Mouse (Mus musculus): ENCODE results near the gene Brpf3. TPM values are rescaled to one million over a fixed set of nuclear protein-coding genes. Genes with fewer than 3 reads are reported as not detected.
"Not testable (repeated sequence)": the region's sequence is repeated elsewhere in the genome, so short reads cannot be mapped to it uniquely, and the experiment has no call there.

Brpf3 gene
- polyA plus RNA-seq, 1 experiment from 2014 or later: 12.1 TPM

GRCm38 (mm10) chr17:28837840-28838239, 37.0 kb downstream of the Brpf3 start:
- Histone ChIP-seq H3K9me3 (no peaks in the 10 kb centered on the region), H3K4me2 (replicated peaks) (no peak overlapping the region), H3K4me1 (no peaks in the 10 kb centered on the region), H3K9ac (no peak overlapping the region), H3K27ac (no peak overlapping the region), H3K4me3 (no peak overlapping the region), H3K36me3 (peaks cover 58% of the 10 kb centered on the region), H3K27me3 (replicated peaks) (no peaks in the 10 kb centered on the region)
- no peak for ATAC-seq (ENCODE audit: low FRiP score, low read depth)
- WGBS: 94% methylated on average over 7 of the region's 7 CpGs

DNA sequence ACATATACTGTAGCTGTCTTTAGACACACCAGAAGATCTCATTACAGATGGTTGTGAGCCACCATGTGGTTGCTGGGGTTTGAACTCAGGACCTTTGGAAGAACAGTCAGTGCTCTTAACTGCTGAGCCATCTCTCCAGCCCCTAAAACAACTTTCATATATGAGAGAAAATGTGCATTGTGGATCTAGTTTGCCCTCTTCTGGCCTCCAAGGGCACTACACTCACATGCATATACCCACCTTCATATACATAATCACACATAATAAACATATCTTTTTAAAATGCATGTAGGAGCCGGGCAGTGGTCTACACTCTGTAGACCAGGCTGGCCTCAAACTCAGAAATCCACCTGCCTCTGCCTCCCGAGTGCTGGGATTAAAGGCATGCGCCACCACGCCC, 41.1 kb downstream of the Brpf3 start:
- not testable (repeated sequence) for ATAC-seq (ENCODE audit: low FRiP score, low read depth); H3K9ac ChIP-seq; H3K27me3 ChIP-seq (replicated peaks); H3K4me2 ChIP-seq (replicated peaks); H3K27ac ChIP-seq; H3K4me1 ChIP-seq; H3K9me3 ChIP-seq; H3K4me3 ChIP-seq
- peaks cover 30% of the 10 kb centered on the region for H3K36me3 ChIP-seq
- 98% methylated on average over 4 of the region's 4 CpGs for WGBS

GRCm38 (mm10) chr17:28843665-28844064, 42.8 kb downstream of the Brpf3 start:
- no peaks in the 10 kb centered on the region for H3K27me3 ChIP-seq (replicated peaks)
- peaks cover 13% of the 10 kb centered on the region for H3K36me3 ChIP-seq
- no peak overlapping the region for H3K4me3 ChIP-seq
- no peaks in the 10 kb centered on the region for H3K9me3 ChIP-seq
- H3K4me1 ChIP-seq: no peaks in the 10 kb centered on the region
- no peak for ATAC-seq (ENCODE audit: low FRiP score, low read depth)
- no peak overlapping the region for H3K27ac ChIP-seq
- WGBS: 62% methylated on average over 5 of the region's 5 CpGs
- no peak overlapping the region for H3K4me2 ChIP-seq (replicated peaks)
- no peak overlapping the region for H3K9ac ChIP-seq

- no peak overlapping the region for H3K4me2 ChIP-seq (replicated peaks)
- H3K27me3 ChIP-seq (replicated peaks): no peaks in the 10 kb centered on the region
- no peak overlapping the region for H3K27ac ChIP-seq
- no peaks in the 10 kb centered on the region for H3K4me1 ChIP-seq
- WGBS: 77% methylated on average over 11 of the region's 11 CpGs
- no peaks in the 10 kb centered on the region for H3K9me3 ChIP-seq
- no peak overlapping the region for H3K4me3 ChIP-seq
- no peak for ATAC-seq (ENCODE audit: low FRiP score, low read depth)
- no peaks in the 10 kb centered on the region for H3K36me3 ChIP-seq
- no peak overlapping the region for H3K9ac ChIP-seq
Observed at GRCm38 (mm10) chr17:28846974-28847617, 46.2 kb downstream of the Brpf3 start.

- no peak for ATAC-seq (ENCODE audit: low FRiP score, low read depth)
- Histone ChIP-seq H3K36me3 (no peaks in the 10 kb centered on the region), H3K4me1 (no peaks in the 10 kb centered on the region), H3K4me2 (replicated peaks) (no peak overlapping the region), H3K4me3 (no peak overlapping the region), H3K9ac (no peak overlapping the region), H3K9me3 (no peaks in the 10 kb centered on the region), H3K27ac (no peak overlapping the region), H3K27me3 (replicated peaks) (no peaks in the 10 kb centered on the region)
- 93% methylated on average over 5 of the region's 5 CpGs for WGBS
Observed at GRCm38 (mm10) chr17:28850511-28850910, 49.6 kb downstream of the Brpf3 start.

DNA sequence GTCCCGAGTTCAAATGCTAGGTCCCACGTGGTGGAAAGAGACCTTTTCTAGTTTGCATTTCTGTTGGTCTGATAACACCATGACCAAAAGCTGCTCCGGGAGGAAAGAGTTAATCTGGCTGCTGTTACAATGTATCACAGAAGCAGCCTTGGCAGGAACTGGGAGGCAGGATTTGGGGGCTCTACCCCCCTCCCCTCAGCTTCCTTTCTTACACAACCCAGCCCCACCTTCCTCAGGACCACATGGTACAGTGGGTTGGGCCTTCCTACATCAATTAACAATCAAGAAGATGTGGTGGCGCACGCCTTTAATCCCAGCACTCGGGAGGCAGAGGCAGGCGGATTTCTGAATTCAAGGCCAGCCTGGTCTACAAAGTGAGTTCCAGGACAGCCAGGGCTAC, 53.5 kb downstream of the Brpf3 start:
- H3K4me3 ChIP-seq: no peak overlapping the region
- WGBS: 82% methylated on average over 7 of the region's 7 CpGs
- H3K4me1 ChIP-seq: no peaks in the 10 kb centered on the region
- no peak for ATAC-seq (ENCODE audit: low FRiP score, low read depth)
- no peak overlapping the region for H3K27ac ChIP-seq
- H3K9ac ChIP-seq: no peak overlapping the region
- no peaks in the 10 kb centered on the region for H3K27me3 ChIP-seq (replicated peaks)
- peaks cover 10% of the 10 kb centered on the region for H3K9me3 ChIP-seq
- H3K36me3 ChIP-seq: no peaks in the 10 kb centered on the region
- H3K4me2 ChIP-seq (replicated peaks): no peak overlapping the region

GRCm38 (mm10) chr17:28855166-28855885, 54.4 kb downstream of the Brpf3 start:
- Histone ChIP-seq H3K4me1 (no peaks in the 10 kb centered on the region), H3K27ac (no peak overlapping the region), H3K4me3 (no peak overlapping the region), H3K36me3 (no peaks in the 10 kb centered on the region), H3K9me3 (peaks cover 10% of the 10 kb centered on the region), H3K9ac (no peak overlapping the region), H3K27me3 (replicated peaks) (no peaks in the 10 kb centered on the region), H3K4me2 (replicated peaks) (no peak overlapping the region)
- WGBS: 80% methylated on average over 9 of the region's 9 CpGs
- ATAC-seq (ENCODE audit: low FRiP score, low read depth): no peak

GRCm38 (mm10) chr17:28856030-28856429, 55.1 kb downstream of the Brpf3 start:
- peaks cover 10% of the 10 kb centered on the region for H3K9me3 ChIP-seq
- H3K27ac ChIP-seq: no peak overlapping the region
- no peaks in the 10 kb centered on the region for H3K4me1 ChIP-seq
- no peaks in the 10 kb centered on the region for H3K36me3 ChIP-seq
- no peak for ATAC-seq (ENCODE audit: low FRiP score, low read depth)
- no peak overlapping the region for H3K4me3 ChIP-seq
- no peaks in the 10 kb centered on the region for H3K27me3 ChIP-seq (replicated peaks)
- 61% methylated on average over 3 of the region's 3 CpGs for WGBS
- H3K9ac ChIP-seq: no peak overlapping the region
- H3K4me2 ChIP-seq (replicated peaks): no peak overlapping the region

DNA sequence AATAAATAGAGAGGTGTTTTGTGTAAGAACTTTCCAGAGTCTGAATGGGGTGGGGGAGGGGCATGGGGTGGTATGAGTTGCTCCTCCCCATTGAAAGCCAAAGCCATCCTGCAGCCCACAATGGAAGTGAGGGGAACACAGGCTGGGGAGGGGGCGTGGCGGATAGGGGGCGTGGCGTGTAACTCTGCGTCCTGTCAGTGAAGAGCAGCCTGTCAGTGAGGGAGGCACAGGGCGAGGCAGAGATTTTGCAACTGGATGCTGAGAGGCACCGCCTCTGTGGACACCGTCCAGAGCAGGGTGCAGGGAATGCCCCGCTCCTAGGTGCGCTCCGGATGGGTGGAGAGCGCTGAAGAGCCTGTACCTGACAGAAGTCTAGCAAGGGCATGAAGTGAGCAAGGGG, 57.3 kb downstream of the Brpf3 start, which contains the start of gene Pnpla1:
TSS of gene Pnpla1 (plus strand) at position 207 of the 400 bp plus-strand sequence.
- ATAC-seq (ENCODE audit: low FRiP score, low read depth): no peak
- Histone ChIP-seq H3K4me2 (replicated peaks) (no peak within 1 kb of the TSS), H3K27me3 (replicated peaks) (no peaks in the 10 kb centered on the region), H3K9me3 (peaks cover 10% of the 10 kb centered on the region), H3K9ac (no peak within 1 kb of the TSS), H3K36me3 (no peaks in the 10 kb centered on the region), H3K27ac (no peak within 1 kb of the TSS), H3K4me1 (no peaks in the 10 kb centered on the region), H3K4me3 (no peak within 1 kb of the TSS)
- WGBS: 44% methylated on average over 12 of the region's 12 CpGs

DNA sequence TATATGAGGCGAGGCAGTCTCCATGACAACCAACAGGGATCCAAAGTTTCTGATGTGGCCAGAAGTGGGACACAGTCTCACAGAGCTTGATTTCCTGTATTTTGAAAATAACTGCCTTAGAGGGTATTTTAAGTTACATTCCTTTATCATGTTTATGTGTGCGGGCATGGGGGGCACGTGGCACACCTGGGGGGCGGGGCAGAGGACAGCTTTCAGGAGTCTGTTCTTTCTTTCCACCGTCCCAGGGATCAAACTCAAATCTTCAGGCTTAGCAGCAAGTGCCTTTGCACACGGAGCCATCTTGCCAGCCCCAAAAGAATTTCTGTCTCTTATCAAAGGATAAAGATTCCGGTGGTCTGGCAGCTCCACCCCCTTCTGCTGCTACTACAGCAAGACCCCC, 63.0 kb downstream of the Brpf3 start:
- Histone ChIP-seq H3K4me1 (no peaks in the 10 kb centered on the region), H3K9ac (no peak overlapping the region), H3K27ac (no peak overlapping the region), H3K9me3 (no peaks in the 10 kb centered on the region), H3K27me3 (replicated peaks) (no peaks in the 10 kb centered on the region), H3K36me3 (no peaks in the 10 kb centered on the region), H3K4me2 (replicated peaks) (no peak overlapping the region), H3K4me3 (no peak overlapping the region)
- 78% methylated on average over 7 of the region's 7 CpGs for WGBS
- ATAC-seq (ENCODE audit: low FRiP score, low read depth): no peak

- 83% methylated on average over 6 of the region's 6 CpGs for WGBS
- no peak overlapping the region for H3K27ac ChIP-seq
- H3K4me3 ChIP-seq: no peak overlapping the region
- H3K4me2 ChIP-seq (replicated peaks): no peak overlapping the region
- H3K36me3 ChIP-seq: no peaks in the 10 kb centered on the region
- H3K4me1 ChIP-seq: no peaks in the 10 kb centered on the region
- no peak overlapping the region for H3K9ac ChIP-seq
- no peaks in the 10 kb centered on the region for H3K27me3 ChIP-seq (replicated peaks)
- no peaks in the 10 kb centered on the region for H3K9me3 ChIP-seq
- ATAC-seq (ENCODE audit: low FRiP score, low read depth): no peak
Observed at GRCm38 (mm10) chr17:28864464-28864863, 63.6 kb downstream of the Brpf3 start.

DNA sequence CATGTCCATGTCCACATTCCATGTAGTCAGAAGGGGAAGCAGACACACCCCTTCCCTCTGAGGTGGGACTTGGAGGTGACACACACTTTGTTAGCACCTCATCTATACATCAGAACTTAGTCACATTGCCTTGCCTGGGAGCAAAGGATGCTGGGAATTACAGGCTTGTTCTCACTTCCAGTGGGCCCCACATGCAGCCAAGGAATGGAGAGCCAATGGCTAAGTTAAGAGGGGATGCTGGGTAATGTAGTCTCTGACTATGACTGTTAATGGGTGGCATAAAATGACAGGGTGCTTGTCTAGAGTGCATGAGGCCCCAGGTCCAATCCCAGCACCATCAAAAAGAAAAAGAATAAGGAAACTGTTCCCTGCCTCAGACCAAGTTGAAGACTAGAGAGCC, 66.0 kb downstream of the Brpf3 start:
- Histone ChIP-seq H3K4me3 (no peak overlapping the region), H3K27me3 (replicated peaks) (no peaks in the 10 kb centered on the region), H3K4me2 (replicated peaks) (no peak overlapping the region), H3K27ac (no peak overlapping the region), H3K9ac (no peak overlapping the region), H3K36me3 (no peaks in the 10 kb centered on the region), H3K4me1 (no peaks in the 10 kb centered on the region), H3K9me3 (no peaks in the 10 kb centered on the region)
- no peak for ATAC-seq (ENCODE audit: low FRiP score, low read depth)

DNA sequence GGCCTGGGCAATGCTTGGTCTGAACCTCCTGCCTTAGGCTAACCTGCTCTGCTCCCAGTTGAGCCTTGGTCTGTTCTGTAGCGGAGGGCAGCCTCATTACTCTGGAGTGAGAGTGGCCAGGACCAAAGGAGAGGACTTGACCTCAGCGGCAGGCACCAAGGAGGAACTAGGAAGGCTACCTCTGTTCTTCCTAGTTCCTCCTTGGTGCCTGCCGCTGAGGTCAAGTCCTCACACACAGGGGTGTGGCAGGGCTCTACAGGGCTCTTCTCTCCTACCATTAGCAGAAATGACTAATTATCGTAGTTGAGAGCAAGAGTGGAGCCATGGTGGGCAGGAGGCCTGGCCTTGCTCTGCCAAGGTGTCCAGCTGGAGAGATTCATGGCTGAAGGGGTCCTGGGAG, 66.5 kb downstream of the Brpf3 start:
- H3K9ac ChIP-seq: no peak overlapping the region
- H3K27ac ChIP-seq: no peak overlapping the region
- no peaks in the 10 kb centered on the region for H3K27me3 ChIP-seq (replicated peaks)
- ATAC-seq (ENCODE audit: low FRiP score, low read depth): no peak
- 91% methylated on average over 4 of the region's 4 CpGs for WGBS
- H3K4me1 ChIP-seq: no peaks in the 10 kb centered on the region
- H3K36me3 ChIP-seq: no peaks in the 10 kb centered on the region
- H3K9me3 ChIP-seq: no peaks in the 10 kb centered on the region
- no peak overlapping the region for H3K4me2 ChIP-seq (replicated peaks)
- no peak overlapping the region for H3K4me3 ChIP-seq
